Mouse (Mus musculus): ENCODE measurements around the gene Plg. TPM values are rescaled to one million over a fixed set of nuclear protein-coding genes. Genes with fewer than 3 reads are reported as not detected.
A peak's percentile ranks its signal among the peaks of the same experiment; 100 is the strongest.

Gene Plg
- polyA plus RNA-seq, 1 experiment from 2014 or later = 0.13 TPM

GRCm38 (mm10) chr17:12416250-12416895 lies 38.0 kb downstream of the Plg start:
- WGBS = 45% methylated on average over 6 of the region's 6 CpGs
- DNase-seq (ENCODE audit: low spot score) = peak; percentile 84
- no peak overlapping the region for H3K4me2 ChIP-seq (ENCODE audit: low read length)
- peak; percentile 85 for TF ChIP-seq CTCF (IDR thresholded peaks at IDR 0.05; ENCODE audit: low read depth)
- no peak overlapping the region for H3K4me3 ChIP-seq (replicated peaks; ENCODE audit: low read depth, low read length)
- no peaks in the 10 kb centered on the region for H3K27me3 ChIP-seq (ENCODE audit: insufficient read depth, low read length)
- H3K36me3 ChIP-seq (ENCODE audit: insufficient read depth, low read length) = no peaks in the 10 kb centered on the region
- no peaks in the 10 kb centered on the region for H3K9me3 ChIP-seq (replicated peaks; ENCODE audit: low read length)
- H3K4me1 ChIP-seq (replicated peaks; ENCODE audit: insufficient read depth, low read length) = 0 out of 2 replicates have a peak, but pooled peaks cover 7% of the 10 kb centered on the region
- no peak overlapping the region for H3K9ac ChIP-seq (ENCODE audit: low read depth, low read length)
- peak; percentile 27 for ATAC-seq (replicated peaks; ENCODE audit: low FRiP score, low read depth)
- H3K27ac ChIP-seq = 0 out of 2 replicates have a peak overlapping the region, but pooled peaks have one; percentile 55

GRCm38 (mm10) chr17:12419491-12420079 lies 41.2 kb downstream of the Plg start:
- 0 out of 2 replicates have a peak, but pooled peaks cover 7% of the 10 kb centered on the region for H3K4me1 ChIP-seq (replicated peaks; ENCODE audit: insufficient read depth, low read length)
- H3K9ac ChIP-seq (ENCODE audit: low read depth, low read length) = no peak overlapping the region
- no peaks in the 10 kb centered on the region for H3K9me3 ChIP-seq (replicated peaks; ENCODE audit: low read length)
- TF ChIP-seq CTCF (IDR thresholded peaks at IDR 0.05; ENCODE audit: low read depth) = no peak
- DNase-seq (ENCODE audit: low spot score) (no peak), ATAC-seq (replicated peaks; ENCODE audit: low FRiP score, low read depth) (no peak)
- 66% methylated on average over 19 of the region's 19 CpGs for WGBS
- H3K4me2 ChIP-seq (ENCODE audit: low read length) = no peak overlapping the region
- no peak overlapping the region for H3K4me3 ChIP-seq (replicated peaks; ENCODE audit: low read depth, low read length)
- H3K27ac ChIP-seq = no peak overlapping the region
- H3K36me3 ChIP-seq (ENCODE audit: insufficient read depth, low read length) = no peaks in the 10 kb centered on the region
- no peaks in the 10 kb centered on the region for H3K27me3 ChIP-seq (ENCODE audit: insufficient read depth, low read length)

GRCm38 (mm10) chr17:12420886-12421574 lies 42.6 kb downstream of the Plg start:
- peak; percentile 65 for TF ChIP-seq CTCF (IDR thresholded peaks at IDR 0.05; ENCODE audit: low read depth)
- Histone ChIP-seq H3K27ac (no peak overlapping the region), H3K4me1 (replicated peaks; ENCODE audit: insufficient read depth, low read length) (no peaks in the 10 kb centered on the region), H3K9ac (ENCODE audit: low read depth, low read length) (no peak overlapping the region), H3K4me2 (ENCODE audit: low read length) (no peak overlapping the region), H3K27me3 (ENCODE audit: insufficient read depth, low read length) (no peaks in the 10 kb centered on the region), H3K4me3 (replicated peaks; ENCODE audit: low read depth, low read length) (no peak overlapping the region), H3K36me3 (ENCODE audit: insufficient read depth, low read length) (no peaks in the 10 kb centered on the region), H3K9me3 (replicated peaks; ENCODE audit: low read length) (no peaks in the 10 kb centered on the region)
- WGBS = 68% methylated on average over 16 of the region's 16 CpGs
- DNase-seq (ENCODE audit: low spot score) (peak; percentile 16), ATAC-seq (replicated peaks; ENCODE audit: low FRiP score, low read depth) (no peak)

- Histone ChIP-seq H3K27ac (no peak overlapping the region), H3K4me2 (ENCODE audit: low read length) (no peak overlapping the region), H3K9me3 (replicated peaks; ENCODE audit: low read length) (no peaks in the 10 kb centered on the region), H3K4me1 (replicated peaks; ENCODE audit: insufficient read depth, low read length) (no peaks in the 10 kb centered on the region), H3K9ac (ENCODE audit: low read depth, low read length) (no peak overlapping the region), H3K27me3 (ENCODE audit: insufficient read depth, low read length) (no peaks in the 10 kb centered on the region), H3K36me3 (ENCODE audit: insufficient read depth, low read length) (no peaks in the 10 kb centered on the region), H3K4me3 (replicated peaks; ENCODE audit: low read depth, low read length) (no peak overlapping the region)
- DNase-seq (ENCODE audit: low spot score) (no peak), ATAC-seq (replicated peaks; ENCODE audit: low FRiP score, low read depth) (no peak)
- TF ChIP-seq CTCF (IDR thresholded peaks at IDR 0.05; ENCODE audit: low read depth) = peak; percentile 18; the same call in 1 of the 2 replicates
- 81% methylated on average over 1 of the region's 1 CpGs for WGBS
Observed at GRCm38 (mm10) chr17:12422143-12422542, 43.7 kb downstream of the Plg start.

GRCm38 (mm10) chr17:12427156-12427555 lies 48.7 kb downstream of the Plg start:
- H3K9ac ChIP-seq (ENCODE audit: low read depth, low read length) = no peak overlapping the region
- H3K27me3 ChIP-seq (ENCODE audit: insufficient read depth, low read length) = no peaks in the 10 kb centered on the region
- H3K4me2 ChIP-seq (ENCODE audit: low read length) = no peak overlapping the region
- no peaks in the 10 kb centered on the region for H3K36me3 ChIP-seq (ENCODE audit: insufficient read depth, low read length)
- WGBS = 56% methylated on average over 3 of the region's 3 CpGs
- no peak overlapping the region for H3K4me3 ChIP-seq (replicated peaks; ENCODE audit: low read depth, low read length)
- no peak for ATAC-seq (replicated peaks; ENCODE audit: low FRiP score, low read depth)
- no peaks in the 10 kb centered on the region for H3K4me1 ChIP-seq (replicated peaks; ENCODE audit: insufficient read depth, low read length)
- DNase-seq (ENCODE audit: low spot score) = no peak
- no peak overlapping the region for H3K27ac ChIP-seq
- no peak for TF ChIP-seq CTCF (IDR thresholded peaks at IDR 0.05; ENCODE audit: low read depth)
- no peaks in the 10 kb centered on the region for H3K9me3 ChIP-seq (replicated peaks; ENCODE audit: low read length)

- TF ChIP-seq CTCF (IDR thresholded peaks at IDR 0.05; ENCODE audit: low read depth) = no peak
- Histone ChIP-seq H3K4me2 (ENCODE audit: low read length) (no peak overlapping the region), H3K27ac (no peak overlapping the region), H3K4me1 (replicated peaks; ENCODE audit: insufficient read depth, low read length) (no peaks in the 10 kb centered on the region), H3K4me3 (replicated peaks; ENCODE audit: low read depth, low read length) (no peak overlapping the region), H3K27me3 (ENCODE audit: insufficient read depth, low read length) (no peaks in the 10 kb centered on the region), H3K9me3 (replicated peaks; ENCODE audit: low read length) (no peaks in the 10 kb centered on the region), H3K36me3 (ENCODE audit: insufficient read depth, low read length) (no peaks in the 10 kb centered on the region), H3K9ac (ENCODE audit: low read depth, low read length) (no peak overlapping the region)
- no peak for ATAC-seq (replicated peaks; ENCODE audit: low FRiP score, low read depth)
- peak; percentile 36 for DNase-seq (ENCODE audit: low spot score)
Observed at GRCm38 (mm10) chr17:12428369-12428768, 50.0 kb downstream of the Plg start.
